Mouse (Mus musculus) liver, embryonic 18 days (tissue): Measurements from ENCODE around the gene Apobec2. TPM values are rescaled to one million over a fixed set of nuclear protein-coding genes. Genes with fewer than 3 reads are reported as not detected.

Experiments
- polyA plus RNA-seq: library from polyadenylated mRNA; depleted of rRNA; stranded (reverse); fragments of >200 nt; gene quantifications from 2 replicates; pipeline ENCODE4 v1.2.3, GENCODE M21; 2012; rRNA removed

Apobec2 gene
- 0.19 and 0.30 TPM in 2 replicates for polyA plus RNA-seq

DNA sequence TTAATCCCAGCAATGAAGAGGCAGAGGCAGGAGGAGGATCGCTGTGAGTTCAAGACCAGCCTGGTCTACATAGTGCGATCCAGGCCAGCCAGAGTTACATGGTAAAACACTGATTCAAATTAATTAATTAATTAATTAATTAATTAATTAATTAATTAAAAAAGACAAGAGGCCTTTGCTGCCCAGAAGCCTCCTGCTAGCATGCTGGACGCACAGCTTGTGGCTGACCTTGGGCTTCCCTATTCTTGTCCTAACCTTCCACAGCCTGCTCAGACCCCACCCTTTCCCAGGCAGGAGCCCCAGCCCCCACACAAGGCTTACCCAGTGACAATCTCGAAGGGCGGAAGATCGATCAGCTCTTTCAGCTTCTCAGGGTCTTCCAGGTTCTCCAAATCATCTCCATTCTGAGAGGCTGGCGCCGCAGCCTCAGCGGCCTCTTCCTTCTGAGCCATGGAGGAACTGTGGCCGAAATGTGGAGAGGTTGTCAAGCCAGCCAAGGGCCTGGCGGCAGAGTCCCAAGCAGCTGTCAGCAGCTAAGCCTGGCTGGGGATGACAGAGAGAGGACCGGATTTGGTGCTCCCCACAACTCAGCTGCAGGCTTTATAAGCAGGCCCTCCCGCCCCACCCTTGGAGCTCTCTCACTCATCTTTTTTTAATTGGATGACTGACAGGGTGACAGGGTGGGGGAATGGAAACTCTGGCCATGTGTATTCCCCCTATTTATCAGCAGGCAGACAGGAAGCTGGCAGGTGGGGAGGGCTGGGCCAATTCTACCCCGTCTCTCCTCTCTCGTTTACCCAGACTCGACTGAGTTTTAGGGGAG is at the start of gene Apobec2:
Gene Apobec2, minus strand, starts transcription at position 773 of the 823 bp plus-strand sequence.

DNA sequence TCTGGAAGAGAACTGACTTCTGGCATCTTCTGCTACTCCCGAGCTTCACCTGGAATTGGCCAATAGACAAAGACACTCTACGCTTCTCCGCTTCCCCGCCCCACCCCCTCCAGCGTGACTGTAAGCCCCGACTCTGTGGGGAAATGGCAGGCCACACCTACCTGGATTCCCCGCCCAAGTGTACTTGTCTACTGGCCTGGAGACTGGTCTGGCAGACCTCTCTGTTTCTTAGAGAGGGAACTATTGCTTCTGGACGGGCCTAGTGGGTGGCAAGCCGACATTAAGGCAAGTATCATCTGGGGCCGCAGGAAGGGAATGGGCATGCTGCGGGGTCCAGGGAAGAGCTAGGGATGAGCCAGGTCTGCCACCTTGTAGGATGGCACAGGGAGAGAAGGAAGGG is 22.0 kb upstream of the Apobec2 start, which contains the start of gene Unc5cl:
Gene Unc5cl, plus strand, starts transcription at position 214 of the 400 bp plus-strand sequence.

DNA sequence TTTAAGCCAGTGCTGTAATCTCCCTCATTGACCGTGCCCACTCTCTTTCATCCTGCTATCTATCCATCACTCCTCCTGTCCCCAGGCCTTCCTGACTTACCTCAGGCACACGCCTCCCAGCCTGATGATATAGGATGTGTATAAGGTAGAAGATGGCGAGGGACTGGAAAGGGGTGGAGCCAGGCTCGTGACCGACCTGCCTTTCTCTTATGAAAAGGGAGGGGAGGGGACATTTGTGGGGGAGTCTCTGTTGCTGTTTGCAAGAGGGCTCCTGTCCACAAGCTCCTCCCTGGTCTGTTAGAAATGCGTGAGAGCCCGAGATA is 18.6 kb upstream of the Apobec2 start, which contains the start of gene Tspo2:
Gene Tspo2, minus strand, starts transcription at position 170 of the 323 bp plus-strand sequence.

DNA sequence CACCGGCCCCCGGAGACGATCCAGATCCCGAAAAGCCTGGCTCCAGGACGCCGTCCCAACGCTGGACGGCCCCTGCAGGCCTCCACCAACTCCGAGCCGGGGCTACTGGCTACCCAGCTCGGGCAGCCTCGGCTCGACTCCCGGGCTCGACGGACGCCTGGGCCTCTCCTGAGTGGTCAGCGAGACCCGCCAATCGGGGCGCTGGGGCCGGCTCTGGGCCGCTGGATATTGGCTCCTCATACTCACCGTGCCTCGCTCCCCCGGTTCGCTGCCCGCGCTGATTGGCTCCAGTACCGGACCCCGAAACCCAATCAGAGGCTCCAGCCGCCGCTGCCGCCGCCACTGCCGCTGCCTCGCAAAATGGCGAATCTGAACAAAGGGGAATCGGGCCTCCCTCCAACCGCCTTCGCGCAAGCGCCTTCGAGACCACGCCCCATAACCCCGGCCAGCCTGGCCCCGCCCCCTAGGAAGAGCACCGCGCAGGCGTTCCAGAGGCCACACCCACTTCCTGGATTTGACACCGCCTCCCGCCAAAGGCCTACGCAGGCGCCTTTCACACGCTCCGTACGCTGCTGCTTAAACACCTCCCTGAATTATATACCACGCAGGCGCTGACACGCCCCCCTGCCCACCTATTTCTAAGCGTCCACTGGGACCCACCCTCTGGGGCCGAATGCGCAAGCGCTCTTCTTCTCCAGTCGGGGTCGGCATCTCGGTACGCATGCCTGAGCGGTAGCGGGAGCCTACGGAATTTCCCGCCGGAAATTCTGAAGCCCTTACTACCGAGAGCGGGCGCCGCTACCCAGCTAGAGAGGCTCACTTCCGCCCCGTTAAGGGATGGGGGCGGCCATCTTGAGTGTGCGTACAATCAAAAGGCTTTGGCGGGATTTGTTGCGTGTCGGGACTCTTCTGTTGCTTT is 23.1 kb downstream of the Apobec2 start, which contains the start of the genes Nfya and Oard1:
Gene Nfya, minus strand, starts transcription at position 527 of the 919 bp plus-strand sequence.
Gene Oard1, plus strand, starts transcription at position 635 of the 919 bp plus-strand sequence.

Other genes starting within 250 kb of the Apobec2 start
- 2.1 and 2.2 TPM in 2 replicates for gene Trem1, start 200.2 kb downstream of the Apobec2 start, polyA plus RNA-seq
- 10.2 and 13.5 TPM in 2 replicates for gene Trem3, start 185.2 kb downstream of the Apobec2 start, polyA plus RNA-seq
- gene Treml4, start 168.6 kb downstream of the Apobec2 start, polyA plus RNA-seq, result 5.0 and 5.5 TPM in 2 replicates
- 10.6 and 13.2 TPM in 2 replicates for gene Treml2, start 133.4 kb downstream of the Apobec2 start, polyA plus RNA-seq
- gene B430306N03Rik, start 116.8 kb downstream of the Apobec2 start, polyA plus RNA-seq, result 7.3 and 7.8 TPM in 2 replicates
- gene Trem2, start 86.5 kb downstream of the Apobec2 start, polyA plus RNA-seq, result 2.4 and 2.8 TPM in 2 replicates
- 14.1 and 15.6 TPM in 2 replicates for gene Treml1, start 73.0 kb downstream of the Apobec2 start, polyA plus RNA-seq
- gene Nfya, start 23.0 kb downstream of the Apobec2 start, polyA plus RNA-seq, result 26.0 and 26.4 TPM in 2 replicates
- gene Oard1, start 22.9 kb downstream of the Apobec2 start, polyA plus RNA-seq, result 17.1 and 18.3 TPM in 2 replicates
- gene Tspo2, start 18.6 kb upstream of the Apobec2 start, polyA plus RNA-seq, result 129 and 136 TPM in 2 replicates
- 1.5 and 1.9 TPM in 2 replicates for gene Unc5cl, start 22.0 kb upstream of the Apobec2 start, polyA plus RNA-seq